Mouse (Mus musculus) ES-E14 (cell line): ENCODE data around the gene Myo10. TPM values are rescaled to one million over a fixed set of nuclear protein-coding genes. Genes with fewer than 3 reads are reported as not detected.
A peak's percentile ranks its signal among the peaks of the same experiment; 100 is the strongest.

Experiments
- DNase-seq: peaks from one replicate; pipeline ENCODE4 v3.0.0-alpha.2; 2013; ENCODE audit warnings: low read depth, low spot score
- H3K27ac ChIP-seq: 2 replicates; pipeline ENCODE4 v1.5.1; 2012; ENCODE audit warnings: low read depth, mild to moderate bottlenecking, low read length, moderate library complexity, mixed read lengths; ENCODE audit not compliant: poor library complexity, insufficient read depth, severe bottlenecking
- H3K36me3 ChIP-seq: 2 replicates; pipeline ENCODE4 v1.6.1; 2012; ENCODE audit warnings: mild to moderate bottlenecking, low read length, moderate library complexity, mixed read lengths; ENCODE audit not compliant: control insufficient read depth, poor library complexity, insufficient read depth, severe bottlenecking
- H3K4me1 ChIP-seq, 2 experiments: fragments of 150-350 bp in 1 of 2; sonication (generic) in 1 of 2; 2 replicates each; pipeline ENCODE4 v1.6.1; 2012; ENCODE audit warnings: low read length in 2 of 2, mild to moderate bottlenecking in 1 of 2, mixed read lengths in 1 of 2; ENCODE audit not compliant: control insufficient read depth in 2 of 2, insufficient read depth in 2 of 2, poor library complexity in 1 of 2
- H3K4me3 ChIP-seq, 2 experiments: fragments of 150-350 bp in 1 of 2; sonication (generic) in 1 of 2; 2 replicates each; pipeline ENCODE4 v1.5.1; 2012; ENCODE audit warnings: low read length in 2 of 2, low read depth in 1 of 2, mild to moderate bottlenecking in 1 of 2, mixed read lengths in 1 of 2; ENCODE audit not compliant: insufficient read depth in 1 of 2, poor library complexity in 1 of 2, severe bottlenecking in 1 of 2
- H3K9ac ChIP-seq: 2 replicates; pipeline ENCODE4 v1.6.1; 2012; ENCODE audit warnings: low read depth, mild to moderate bottlenecking, low read length, mixed read lengths; ENCODE audit not compliant: poor library complexity, insufficient read depth, severe bottlenecking
- H3K9me3 ChIP-seq: fragments of 150-350 bp; sonication (generic); 2 replicates; pipeline ENCODE4 v1.6.1; 2012; ENCODE audit warnings: low read depth, mild to moderate bottlenecking, low read length; ENCODE audit not compliant: control insufficient read depth, insufficient read depth
- CHD2 ChIP-seq: IDR thresholded peaks from 2 replicates; pipeline ENCODE4 v1.6.1; 2014; ENCODE audit warnings: mild to moderate bottlenecking, low read depth, low read length, inconsistent platforms
- HCFC1 ChIP-seq: IDR thresholded peaks from 2 replicates; pipeline ENCODE4 v1.6.1; 2012; ENCODE audit warnings: low read length, inconsistent platforms, borderline replicate concordance; ENCODE audit not compliant: insufficient read depth
- MAFK ChIP-seq: IDR thresholded peaks from 2 replicates; pipeline ENCODE4 v1.6.1; 2014; ENCODE audit warnings: mild to moderate bottlenecking, low read depth, low read length, inconsistent platforms; ENCODE audit not compliant: insufficient read depth
- ZC3H11A ChIP-seq: IDR thresholded peaks from 2 replicates; pipeline ENCODE4 v1.6.1; 2012; ENCODE audit warnings: low read depth, mild to moderate bottlenecking, inconsistent platforms, low read length, borderline replicate concordance
- ZNF384 ChIP-seq: IDR thresholded peaks from 2 replicates; pipeline ENCODE4 v1.6.1; 2012; ENCODE audit warnings: low read depth, low read length, inconsistent platforms
- in situ Hi-C, 2 experiments: fragments of 600-800 bp; cut with MboI; formaldehyde crosslinking; loops; one replicate each; pipeline ENCODE4 v1.15.1; 2025; ENCODE audit warnings: low sequenced_read_pairs in 2 of 2, inconsistent platforms in 1 of 2; ENCODE audit not compliant: unreplicated experiment in 2 of 2
- total RNA-seq: library from RNA; depleted of rRNA; stranded (reverse); fragments of 300-350 nt; gene quantifications from 2 replicates; pipeline ENCODE4 v1.2.3, GENCODE M21; 2012

Gene Myo10
- total RNA-seq, 1 experiment = 133 TPM

GRCm38 (mm10) chr15:25834920-25835674 lies 212.8 kb downstream of the Myo10 start:
- DNase-seq = peak; percentile 57
- Histone ChIP-seq H3K9me3 (no peaks in the 10 kb centered on the region), H3K27ac (no peak overlapping the region), H3K36me3 (no peaks in the 10 kb centered on the region), H3K4me1 (peaks cover 0 to 2% of the 10 kb centered on the region in 2 experiments; a peak in 1 of 4 replicates), H3K4me3 (peak overlapping the region in 1 of 2 experiments; percentile 42; a peak in 2 of 4 replicates), H3K9ac (no peak overlapping the region)
- in situ Hi-C loops = no loop called here
- TF ChIP-seq ZC3H11A (no peak), HCFC1 (no peak), CHD2 (no peak), ZNF384 (no peak), MAFK (no peak)

- no peak overlapping the region for H3K27ac ChIP-seq
- peak overlapping the region; percentile 78 to 94 for H3K4me3 ChIP-seq
- TF ChIP-seq ZC3H11A = no peak
- TF ChIP-seq CHD2 = no peak
- no peak for TF ChIP-seq HCFC1
- TF ChIP-seq ZNF384 = no peak
- TF ChIP-seq MAFK = no peak
- no peak for DNase-seq
- in situ Hi-C loops = no loop called here
- peak overlapping the region; percentile 44; the same call in 1 of the 2 replicates for H3K9ac ChIP-seq
- no peaks in the 10 kb centered on the region for H3K9me3 ChIP-seq
- H3K4me1 ChIP-seq = peaks cover 3 to 14% of the 10 kb centered on the region in 2 experiments; a peak in 2 of 4 replicates
- H3K36me3 ChIP-seq = no peaks in the 10 kb centered on the region
Observed at GRCm38 (mm10) chr15:25842462-25843085, 220.2 kb downstream of the Myo10 start.

GRCm38 (mm10) chr15:25843086-25843991 lies 221.0 kb downstream of the Myo10 start, which contains the start of gene Retreg1:
Retreg1 (plus strand) TSS chr15:25843180.
- H3K4me3 ChIP-seq = peak within 1 kb of the TSS; percentile 78 to 94
- TF ChIP-seq ZNF384 (no peak), HCFC1 (no peak), ZC3H11A (no peak), MAFK (no peak), CHD2 (no peak)
- H3K36me3 ChIP-seq = no peaks in the 10 kb centered on the region
- no peak within 1 kb of the TSS for H3K27ac ChIP-seq
- peak within 1 kb of the TSS; percentile 72 for H3K9ac ChIP-seq
- DNase-seq = peak; percentile 26
- in situ Hi-C loops = no loop called here
- H3K4me1 ChIP-seq = peaks cover 3 to 14% of the 10 kb centered on the region in 2 experiments; a peak in 2 of 4 replicates
- H3K9me3 ChIP-seq = no peaks in the 10 kb centered on the region

GRCm38 (mm10) chr15:25844013-25844570 lies 221.8 kb downstream of the Myo10 start:
- peak overlapping the region; percentile 78 to 94; a peak in 3 of 4 replicates for H3K4me3 ChIP-seq
- H3K27ac ChIP-seq = no peak overlapping the region
- TF ChIP-seq CHD2 = no peak
- TF ChIP-seq ZNF384 = no peak
- TF ChIP-seq ZC3H11A = no peak
- no peak for TF ChIP-seq HCFC1
- no peak for TF ChIP-seq MAFK
- H3K9ac ChIP-seq = no peak overlapping the region
- peaks cover 3 to 14% of the 10 kb centered on the region in 2 experiments; a peak in 2 of 4 replicates for H3K4me1 ChIP-seq
- no peaks in the 10 kb centered on the region for H3K36me3 ChIP-seq
- DNase-seq = no peak
- in situ Hi-C loops = no loop called here
- no peaks in the 10 kb centered on the region for H3K9me3 ChIP-seq
